Mouse (Mus musculus) liver, embryonic 14.5 days (tissue): Measurements from ENCODE around the gene Rbm34.

ENCODE experiments used
- CTCF ChIP-seq: IDR thresholded peaks from 2 replicates; pipeline ENCODE4 v1.5.1; 2016; ENCODE audit warnings: antibody characterized with exemption, low read depth, control low read depth
- EP300 ChIP-seq: IDR thresholded peaks from 2 replicates; pipeline ENCODE4 v1.6.1; 2016; ENCODE audit warnings: antibody characterized with exemption, low read depth

DNA sequence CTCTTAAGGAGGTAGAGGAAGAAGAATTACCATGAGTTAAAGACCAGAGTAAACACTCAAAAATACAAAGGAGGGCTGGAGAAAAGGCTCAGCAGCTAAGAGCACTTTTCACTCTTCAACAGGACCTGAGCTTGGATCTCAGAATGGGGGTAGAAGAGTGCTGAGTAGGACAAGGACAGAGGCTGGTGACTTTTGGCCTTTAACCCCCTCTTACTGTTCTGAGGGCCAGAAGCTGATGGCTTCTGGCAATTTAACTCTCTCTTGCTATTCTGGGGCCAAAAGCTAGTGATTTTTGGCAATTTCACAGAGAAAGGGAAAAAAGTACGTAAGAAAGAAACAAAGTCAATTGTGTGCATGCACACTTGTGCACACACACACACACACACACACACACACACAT is 8.0 kb downstream of the Rbm34 start:
- no peak for TF ChIP-seq EP300
- TF ChIP-seq CTCF = no peak
